Mouse (Mus musculus): ENCODE measurements at regions not wholly inside any gene's neighbourhood (a gene's known extent, or its start where the extent isn't known, plus 50 kb on each side); places are given as distances from the start of the nearest gene placed in this dataset.

DNA sequence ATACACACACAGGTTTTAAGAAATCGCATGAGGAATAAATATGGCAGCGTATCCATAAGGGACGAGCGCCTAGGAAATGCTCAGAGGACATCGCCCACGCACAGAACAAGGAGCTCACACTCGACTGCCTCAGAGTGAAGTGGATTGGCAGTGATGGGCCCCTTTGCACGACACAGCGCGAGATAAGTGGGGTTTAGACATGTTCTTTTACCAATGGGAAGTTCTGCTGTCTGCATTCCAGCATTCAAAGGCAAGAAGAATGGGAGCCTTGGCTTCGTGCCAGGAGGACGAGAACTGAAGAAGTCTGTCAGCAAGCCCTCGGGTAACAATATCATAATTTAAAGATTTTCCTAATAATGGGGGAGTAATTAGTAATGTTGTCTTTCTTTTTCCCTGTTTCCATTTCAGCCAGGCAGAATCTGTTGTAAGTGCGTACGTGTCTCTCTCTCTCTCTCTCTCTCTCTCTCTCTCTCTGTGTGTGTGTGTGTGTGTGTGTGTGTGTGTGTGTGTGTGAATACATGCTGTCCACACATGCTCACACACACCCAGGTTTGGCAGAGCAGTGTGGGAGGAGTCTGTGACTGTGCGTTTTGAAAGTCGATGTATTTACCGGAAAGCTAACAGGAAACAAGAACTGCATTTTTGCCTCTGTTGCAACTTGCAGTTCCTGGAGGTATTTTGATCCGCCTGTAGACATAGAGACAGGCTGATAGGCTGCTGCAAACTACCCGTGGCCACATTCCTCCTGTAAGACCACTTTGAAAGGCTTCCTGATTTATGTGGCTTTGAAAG is 477.2 kb upstream of the 3110018I06Rik start:
- DNase-seq (ENCODE audit: extremely low spot score), result no peak

DNA sequence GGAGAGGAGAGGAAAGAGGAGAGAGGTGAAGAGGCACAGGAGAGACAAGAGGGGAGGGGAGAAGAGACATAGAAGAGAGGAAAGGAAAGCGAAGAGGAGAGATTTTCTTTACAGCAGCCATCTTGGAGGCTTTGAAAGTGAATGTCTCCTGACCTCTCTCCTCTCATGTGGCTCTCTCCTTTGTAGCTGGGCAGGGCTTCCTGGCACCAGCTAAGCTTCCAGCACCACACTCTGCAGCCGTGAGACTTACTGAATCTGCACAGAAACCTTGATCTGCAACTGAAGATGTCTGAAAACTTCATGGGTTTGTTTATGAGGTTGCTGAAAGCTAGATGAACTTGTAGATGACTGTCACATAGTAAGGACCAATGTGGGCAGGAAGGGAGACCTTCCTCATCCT is 471.6 kb upstream of the 3110018I06Rik start:
- DNase-seq (ENCODE audit: extremely low spot score), result no peak

DNA sequence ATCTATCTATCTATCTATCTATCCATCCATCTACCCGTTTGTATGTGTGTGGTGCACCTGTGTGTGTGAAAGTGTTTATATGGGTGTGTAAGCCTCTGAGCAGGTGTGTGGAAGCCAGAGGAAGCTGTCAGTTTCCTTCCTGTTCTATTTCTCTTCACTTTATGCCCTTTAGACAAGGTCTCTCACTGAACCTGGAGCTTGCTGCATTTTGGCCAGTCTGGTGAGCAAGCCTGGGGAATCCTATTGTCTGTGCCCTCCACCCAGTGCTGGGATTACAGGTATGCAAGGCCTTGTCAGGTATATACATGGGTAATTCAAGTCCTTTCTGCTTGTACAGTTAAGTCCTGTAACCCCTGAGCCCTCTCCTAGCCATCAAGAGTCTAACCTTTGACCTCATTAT is 466.6 kb upstream of the 3110018I06Rik start:
- DNase-seq (ENCODE audit: extremely low spot score), result no peak

- no peak for DNase-seq (ENCODE audit: extremely low spot score)
Observed at GRCm38 (mm10) chr12:107026821-107027220, 461.6 kb upstream of the 3110018I06Rik start.

DNA sequence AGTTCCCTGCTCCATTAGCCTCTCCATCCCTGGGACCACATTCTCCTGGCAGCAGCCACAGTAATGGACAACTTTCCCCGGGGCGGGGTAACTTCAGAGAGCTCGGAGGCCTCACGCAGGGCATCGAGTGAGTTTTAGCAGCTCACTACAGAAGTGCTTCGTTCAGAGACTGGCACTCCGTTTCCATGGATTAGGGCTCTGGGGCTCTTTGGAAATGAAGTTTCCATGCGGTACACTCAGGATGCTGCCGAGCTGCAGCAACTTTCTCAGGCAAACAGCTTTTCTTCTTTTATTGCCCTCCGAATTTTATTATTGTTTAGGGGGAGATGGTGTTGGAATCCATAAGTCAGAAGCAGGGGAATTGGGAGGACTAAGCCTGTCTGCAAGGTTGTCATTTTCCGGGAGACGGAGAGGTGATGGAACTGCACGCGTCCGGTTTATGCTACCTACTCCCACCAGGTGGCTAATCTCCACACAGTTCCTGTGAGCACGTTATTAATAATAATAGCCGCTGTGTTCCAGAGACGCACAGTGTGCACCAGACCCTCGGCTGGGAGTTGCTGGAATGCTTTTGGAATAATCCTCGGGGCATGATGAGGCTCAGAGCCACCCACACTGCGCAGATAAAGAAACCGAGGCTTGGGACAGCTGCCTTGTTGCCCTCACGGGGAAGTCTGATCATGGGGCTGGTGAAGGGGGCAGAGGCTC is 460.4 kb upstream of the 3110018I06Rik start:
- no peak for DNase-seq (ENCODE audit: extremely low spot score)

DNA sequence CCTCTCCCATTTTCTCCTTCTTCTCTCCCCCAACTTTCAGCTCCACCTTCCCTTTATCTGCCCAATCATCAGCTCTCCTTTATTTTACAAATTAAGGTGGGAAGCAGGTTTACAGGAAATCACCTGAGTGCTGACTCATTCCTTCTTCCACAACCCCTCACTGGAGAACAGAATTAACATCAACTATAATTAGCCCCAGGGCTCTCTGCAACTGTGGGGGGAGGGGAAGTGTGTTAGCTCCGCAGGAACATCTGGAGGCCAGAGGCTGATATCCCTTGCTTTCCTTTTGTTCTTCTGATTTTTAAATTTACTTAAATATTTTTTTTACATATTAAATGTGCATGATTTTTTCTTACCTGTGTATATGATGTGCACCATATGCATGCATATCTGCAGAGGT is 459.4 kb upstream of the 3110018I06Rik start:
- no peak for DNase-seq (ENCODE audit: extremely low spot score)

DNA sequence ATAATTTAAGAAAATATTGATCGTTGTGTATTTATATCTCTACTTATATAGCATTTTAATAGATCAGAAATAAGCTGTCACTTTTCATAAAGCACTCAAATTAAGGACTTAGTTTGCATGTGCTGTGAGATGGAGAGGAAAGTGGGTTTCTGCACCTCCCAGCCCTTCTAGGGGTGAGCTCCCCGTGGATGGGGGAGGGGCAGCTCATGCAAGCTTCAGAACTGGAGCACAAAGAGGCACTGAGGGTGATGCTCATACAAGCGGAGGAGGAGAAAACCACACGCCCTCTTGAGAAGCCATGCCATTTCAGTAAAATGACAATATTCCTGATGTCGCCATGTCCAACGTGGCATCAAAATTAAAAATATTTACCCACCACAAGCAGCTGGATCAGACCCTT is 452.1 kb upstream of the 3110018I06Rik start:
- no peak for DNase-seq (ENCODE audit: extremely low spot score)

- no peak for DNase-seq (ENCODE audit: extremely low spot score)
Observed at GRCm38 (mm10) chr12:107041927-107042652, 446.3 kb upstream of the 3110018I06Rik start.

DNA sequence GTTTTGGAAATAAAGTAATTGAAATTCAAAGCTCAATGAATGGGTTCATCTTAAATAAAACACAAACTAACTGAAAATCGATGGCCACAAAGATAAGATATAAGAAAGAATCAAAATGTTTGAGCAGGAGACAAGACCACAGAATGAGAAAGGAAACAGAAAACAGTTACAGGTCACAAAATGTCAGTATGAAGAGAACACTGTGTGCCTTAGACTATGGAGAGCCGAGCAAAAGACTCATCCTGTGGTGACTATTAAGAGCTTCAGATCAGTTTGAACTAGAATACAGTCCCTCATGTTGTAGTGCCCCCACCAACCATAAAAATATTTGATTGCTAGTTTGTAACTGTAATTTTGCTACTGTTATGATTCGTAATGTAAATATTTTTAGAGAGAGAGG is 441.9 kb upstream of the 3110018I06Rik start:
- DNase-seq (ENCODE audit: extremely low spot score), result no peak

GRCm38 (mm10) chr12:107047059-107047531 is 441.3 kb upstream of the 3110018I06Rik start:
- no peak for DNase-seq (ENCODE audit: extremely low spot score)

DNA sequence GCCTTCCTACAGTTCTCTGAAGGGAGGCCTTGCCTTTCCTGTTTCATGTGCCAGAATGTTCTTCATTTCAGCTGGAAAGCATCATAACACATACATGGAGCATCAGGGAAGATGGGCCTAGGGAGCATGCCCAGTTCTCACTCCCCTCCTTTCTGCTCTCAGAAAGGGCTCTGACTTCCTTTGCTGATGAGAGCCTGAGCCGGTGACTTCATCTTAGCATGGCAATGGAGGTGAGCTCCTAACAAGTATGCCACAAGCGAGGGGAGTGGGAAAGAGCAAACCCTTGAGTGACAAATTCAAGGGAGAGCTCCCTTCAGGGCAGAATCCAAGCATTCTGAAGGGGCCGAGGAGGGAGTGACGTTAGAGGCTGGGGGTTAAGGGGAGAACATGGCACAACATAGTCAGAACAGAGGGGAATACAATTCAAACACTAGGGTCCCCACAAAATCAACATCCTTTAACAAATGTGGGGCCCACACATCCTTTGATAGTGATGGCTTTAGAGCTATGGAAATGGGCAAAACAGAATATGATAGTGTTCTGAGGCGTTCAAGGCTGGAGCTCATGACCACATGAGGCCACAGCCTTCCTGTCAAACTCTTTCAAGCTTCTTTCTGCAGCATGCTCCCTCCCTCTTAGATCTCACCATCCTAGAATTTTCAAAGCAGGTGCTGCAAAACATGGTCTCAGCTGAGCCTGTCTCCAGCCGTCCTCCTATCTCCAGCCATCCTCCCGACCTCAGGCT is 437.4 kb upstream of the 3110018I06Rik start:
- no peak for DNase-seq (ENCODE audit: extremely low spot score)

- DNase-seq (ENCODE audit: extremely low spot score), result no peak
Observed at GRCm38 (mm10) chr12:107052136-107052535, 436.3 kb upstream of the 3110018I06Rik start.

GRCm38 (mm10) chr12:107056553-107056952 is 431.9 kb upstream of the 3110018I06Rik start:
- peak; percentile 63 for DNase-seq (ENCODE audit: extremely low spot score)

DNA sequence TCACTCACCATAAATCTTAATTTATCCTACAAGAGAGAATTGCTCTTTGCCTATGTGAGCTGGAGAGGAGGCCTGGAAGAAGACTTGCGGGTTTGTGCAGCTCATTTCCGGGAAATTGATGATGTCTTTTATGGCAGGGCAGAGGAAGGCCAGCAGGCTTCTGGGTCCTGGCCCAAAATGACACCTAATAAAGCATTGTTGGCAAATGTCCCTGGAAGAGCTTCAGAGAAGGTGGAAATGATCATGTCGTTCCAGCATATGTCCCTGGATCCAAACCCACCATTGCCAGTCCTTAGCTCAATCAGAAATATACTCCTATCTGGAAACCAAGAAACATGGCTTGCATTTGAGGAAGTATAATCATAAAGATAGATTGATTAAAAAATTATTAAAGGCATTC is 427.9 kb upstream of the 3110018I06Rik start:
- no peak for DNase-seq (ENCODE audit: extremely low spot score)

DNA sequence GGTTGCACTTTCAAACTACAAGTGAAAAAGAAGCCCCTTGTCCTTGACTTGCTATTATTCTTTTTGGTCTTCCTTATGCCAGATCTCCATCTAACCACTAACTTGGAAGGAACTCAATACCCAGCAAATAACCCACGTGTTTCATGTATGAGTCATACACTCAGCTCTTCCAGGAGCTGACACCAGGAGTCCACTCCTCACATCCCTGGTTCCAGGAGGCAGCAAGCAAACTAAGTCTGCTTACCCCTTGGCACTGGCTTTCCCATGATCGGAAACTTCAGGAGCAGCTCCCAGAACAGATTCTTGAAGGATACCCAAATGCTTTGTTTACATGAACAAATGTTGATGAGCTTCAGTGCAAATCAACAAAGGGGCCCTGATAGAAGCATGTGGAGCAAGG is 421.1 kb upstream of the 3110018I06Rik start:
- DNase-seq (ENCODE audit: extremely low spot score), result no peak

DNA sequence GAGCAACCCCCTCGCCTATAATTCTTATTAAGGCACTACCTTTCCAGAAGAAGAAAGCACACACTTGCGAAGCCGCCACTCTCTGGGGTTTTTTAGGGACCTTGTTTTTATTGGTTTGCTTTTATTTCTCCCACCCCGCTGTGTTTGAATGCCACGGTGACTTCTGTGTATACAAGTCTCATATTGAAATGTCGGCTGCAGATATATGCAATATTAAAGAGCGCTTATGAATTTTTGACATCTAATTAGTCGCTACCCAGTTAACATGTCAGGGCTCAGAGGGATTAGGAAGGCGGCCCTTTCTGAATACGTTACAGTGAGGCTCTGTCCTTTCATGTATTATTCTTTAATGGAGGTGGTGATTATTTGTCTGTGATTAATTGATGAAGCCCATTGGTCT is 405.9 kb upstream of the 3110018I06Rik start:
- no peak for DNase-seq (ENCODE audit: extremely low spot score)

DNA sequence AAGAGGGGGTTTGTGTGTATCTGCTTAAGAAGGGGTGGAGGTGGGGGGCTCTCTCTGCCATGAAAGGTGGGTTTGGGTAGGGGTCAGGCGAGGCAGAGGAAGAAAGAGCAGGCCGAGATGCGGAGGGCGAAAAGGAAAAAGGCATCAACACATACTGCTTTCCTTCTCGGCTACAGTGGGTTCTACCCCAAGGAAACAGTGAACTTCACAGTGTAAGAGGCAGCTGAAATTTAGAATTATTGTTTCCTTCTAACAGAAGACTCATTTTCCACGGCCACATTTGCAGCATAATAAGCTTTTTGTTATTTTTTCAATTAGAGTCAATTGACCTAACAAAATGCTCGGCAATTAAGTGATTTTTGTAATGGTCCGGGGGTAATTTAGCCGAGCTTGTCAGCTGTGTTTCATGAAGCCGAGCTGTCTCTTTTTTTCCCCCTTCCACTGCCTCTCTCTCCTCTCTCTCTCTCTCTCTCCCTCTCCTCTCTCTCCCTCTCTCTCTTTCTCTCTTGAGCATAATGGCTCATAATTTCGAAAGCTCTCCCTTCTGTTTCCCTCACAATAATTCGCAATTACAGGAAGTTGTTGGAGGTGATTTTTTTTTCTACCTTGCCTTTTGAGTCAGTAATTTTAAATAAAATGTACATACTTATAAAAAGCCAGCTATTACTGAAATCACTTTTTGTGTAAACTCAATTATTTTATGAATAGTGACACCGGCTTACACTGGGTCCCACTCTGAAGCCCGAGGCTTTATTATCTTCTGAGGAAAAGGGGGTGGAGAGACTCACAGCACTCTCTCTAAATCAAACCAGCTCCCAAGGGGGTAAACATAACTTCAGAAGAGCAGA is 403.1 kb upstream of the 3110018I06Rik start:
- peak; percentile 1 for DNase-seq (ENCODE audit: extremely low spot score)

DNA sequence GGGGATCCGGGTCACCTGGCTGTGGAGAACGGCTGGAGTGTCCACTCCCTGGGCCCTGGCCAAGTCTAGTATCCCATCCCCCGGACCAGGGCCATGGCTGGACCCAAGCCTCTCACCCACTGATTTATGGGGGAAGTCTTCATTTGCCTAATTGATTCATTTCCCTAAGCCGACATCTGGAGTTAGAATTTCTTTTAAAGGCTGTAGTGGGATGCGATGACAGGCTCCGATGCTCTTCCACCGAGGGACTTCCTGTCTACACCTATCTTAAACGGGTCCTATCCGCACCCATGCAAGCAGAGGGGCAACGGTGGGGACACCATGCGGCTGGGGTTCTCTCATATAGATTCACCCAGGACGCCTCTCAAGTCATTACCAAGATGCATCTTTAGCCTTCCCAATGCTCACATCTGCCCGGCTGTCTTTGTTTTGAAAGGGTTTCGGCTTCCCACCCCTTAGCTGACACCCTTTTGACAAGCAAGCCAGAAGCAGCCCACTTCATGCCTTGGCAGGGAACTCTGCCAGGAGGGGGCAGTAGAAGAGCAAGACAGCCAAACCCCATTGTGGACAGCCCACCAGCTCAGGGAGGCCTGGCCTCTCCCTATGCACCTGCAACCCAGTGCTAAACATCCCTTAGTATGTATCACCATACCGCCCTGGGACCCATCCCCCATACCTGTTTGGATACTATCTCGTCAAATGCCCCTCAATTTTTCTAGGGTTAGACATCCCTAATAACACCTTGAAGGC is 402.4 kb upstream of the 3110018I06Rik start:
- peak; percentile 71 for DNase-seq (ENCODE audit: extremely low spot score)

DNA sequence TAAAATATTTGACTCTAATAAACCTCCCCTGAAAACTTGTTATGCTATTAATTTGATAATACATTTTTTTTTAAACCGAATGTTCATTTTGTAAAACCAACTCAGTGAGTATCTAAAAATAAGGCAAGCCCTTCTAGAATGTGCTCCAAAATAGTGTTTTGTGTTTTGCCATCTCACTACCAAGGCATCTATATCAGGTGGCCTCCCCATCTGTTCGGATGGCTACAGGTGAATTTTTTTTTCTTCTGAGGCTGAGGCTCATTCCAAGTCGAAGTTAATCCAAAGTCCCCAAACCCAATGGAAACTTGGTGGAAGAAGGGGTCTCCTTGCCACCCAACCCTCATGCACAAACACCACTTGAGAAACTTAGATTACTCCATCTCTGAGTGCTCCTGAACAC is 396.3 kb upstream of the 3110018I06Rik start:
- no peak for DNase-seq (ENCODE audit: extremely low spot score)

DNA sequence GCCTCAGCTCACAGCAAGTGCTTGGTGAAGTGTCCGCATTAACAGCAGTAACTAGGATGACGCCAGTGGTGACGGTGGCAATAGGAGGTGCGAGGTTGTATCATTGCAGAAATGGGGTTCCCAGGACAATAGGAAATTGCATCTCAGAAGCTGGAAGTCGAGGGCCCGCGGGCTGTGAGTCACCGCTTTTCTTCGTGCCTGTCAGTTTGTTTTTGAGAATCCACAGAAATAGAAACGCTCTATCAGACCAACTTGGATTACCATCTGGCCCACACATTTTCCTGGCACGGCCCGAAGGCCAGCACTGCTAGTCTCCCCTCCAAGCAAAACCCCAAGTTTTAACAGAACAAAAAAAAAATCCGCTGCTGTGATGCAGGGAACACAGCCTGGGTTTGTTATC is 395.1 kb upstream of the 3110018I06Rik start:
- no peak for DNase-seq (ENCODE audit: extremely low spot score)
